Mouse (Mus musculus): ENCODE measurements at regions not wholly inside any gene's neighbourhood (a gene's known extent, or its start where the extent isn't known, plus 50 kb on each side); places are given as distances from the start of the nearest gene placed in this dataset.

DNA sequence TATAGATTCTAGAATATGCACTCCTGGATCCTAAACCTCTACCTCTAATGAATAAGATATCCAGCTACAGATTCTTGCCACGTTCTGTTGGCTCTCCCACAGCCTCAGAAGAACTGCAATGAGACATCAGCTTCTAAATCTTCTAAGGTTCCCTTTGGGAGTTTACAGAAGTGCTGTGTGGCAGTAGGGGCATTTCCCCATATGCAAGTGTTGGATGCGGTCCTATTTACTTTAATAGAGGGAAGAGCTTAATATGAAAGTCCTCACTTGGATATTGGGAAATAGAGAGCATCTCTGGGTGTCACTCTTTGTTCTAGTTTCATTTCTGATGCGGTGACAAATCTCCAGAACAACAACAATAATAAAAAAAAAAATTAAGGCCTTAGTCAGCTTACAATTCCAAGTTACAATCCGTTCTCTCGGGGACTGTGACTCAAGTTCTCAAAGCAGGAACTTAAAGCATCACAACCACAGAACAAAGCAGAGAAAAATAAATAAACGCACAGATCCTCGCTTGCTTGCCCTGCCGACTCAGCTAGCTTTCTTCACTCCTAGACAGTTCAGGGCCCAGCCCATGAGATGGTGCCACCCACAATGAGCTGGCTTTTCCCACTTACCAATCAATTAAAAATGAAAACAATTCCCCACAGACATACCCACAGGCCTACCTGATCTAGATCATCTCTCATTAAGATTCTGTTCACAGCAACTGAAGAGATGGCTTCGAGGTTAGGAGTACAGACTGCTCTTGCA, 204.4 kb upstream of the Cited2 start:
- H3K9ac ChIP-seq (ENCODE audit: low read depth, low read length) = no peak overlapping the region
- no peak overlapping the region for H3K4me3 ChIP-seq
- intact Hi-C loops (cut with DNase I) = no loop called here
- no peak for DNase-seq
- 58% methylated on average over 9 of the region's 9 CpGs for WGBS
- H3K4me1 ChIP-seq (ENCODE audit: control insufficient read depth, insufficient read depth, low read length) = no peaks in the 10 kb centered on the region; the same call in 1 of the 2 replicates
- TF ChIP-seq EP300 (IDR thresholded peaks at IDR 0.05; ENCODE audit: insufficient read depth, low read depth, low read length) (no peak), CTCF (IDR thresholded peaks at IDR 0.05) (no peak), POLR2A (IDR thresholded peaks at IDR 0.05; ENCODE audit: insufficient read depth, low read depth, low read length) (no peak)
- no peaks in the 10 kb centered on the region for H3K79me2 ChIP-seq (replicated peaks; ENCODE audit: control insufficient read depth, insufficient read depth, low read length)
- H3K27me3 ChIP-seq (ENCODE audit: control insufficient read depth, insufficient read depth, low read length) = no peaks in the 10 kb centered on the region
- H3K36me3 ChIP-seq (ENCODE audit: control insufficient read depth, insufficient read depth, low read length) = no peaks in the 10 kb centered on the region
- H3K27ac ChIP-seq = no peak overlapping the region

DNA sequence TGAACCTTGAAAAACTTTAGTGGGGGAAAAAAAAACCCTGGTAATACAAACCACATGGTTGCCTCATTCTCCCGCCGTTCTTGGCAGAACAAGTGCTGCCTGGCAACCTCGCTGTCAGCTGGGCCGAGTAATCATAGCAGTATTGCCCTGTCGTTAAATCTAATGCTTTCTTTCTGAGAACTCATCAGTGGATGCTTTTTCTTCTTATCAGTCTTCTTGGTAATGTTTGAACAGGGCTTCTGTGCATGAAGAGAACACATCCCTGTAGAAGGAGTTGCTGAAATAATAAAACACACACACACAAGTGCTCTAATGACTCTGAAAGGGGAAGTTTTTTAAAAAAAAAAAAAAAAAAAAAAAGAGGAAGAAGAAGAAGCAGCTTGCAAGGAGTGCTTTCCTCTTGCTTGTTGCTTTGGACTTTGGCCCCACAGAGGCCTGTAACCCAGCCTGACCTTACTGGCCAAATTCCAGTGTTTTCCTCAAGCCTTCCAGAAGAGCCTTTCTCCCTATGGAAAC, 200.9 kb upstream of the Cited2 start:
- TF ChIP-seq EP300 (IDR thresholded peaks at IDR 0.05; ENCODE audit: insufficient read depth, low read depth, low read length) (no peak), CTCF (IDR thresholded peaks at IDR 0.05) (no peak), POLR2A (IDR thresholded peaks at IDR 0.05; ENCODE audit: insufficient read depth, low read depth, low read length) (no peak)
- Histone ChIP-seq H3K27ac (peak overlapping the region; percentile 58), H3K4me1 (ENCODE audit: control insufficient read depth, insufficient read depth, low read length) (no peaks in the 10 kb centered on the region; the same call in 1 of the 2 replicates), H3K36me3 (ENCODE audit: control insufficient read depth, insufficient read depth, low read length) (no peaks in the 10 kb centered on the region), H3K27me3 (ENCODE audit: control insufficient read depth, insufficient read depth, low read length) (no peaks in the 10 kb centered on the region), H3K79me2 (replicated peaks; ENCODE audit: control insufficient read depth, insufficient read depth, low read length) (no peaks in the 10 kb centered on the region), H3K9ac (ENCODE audit: low read depth, low read length) (no peak overlapping the region), H3K4me3 (no peak overlapping the region)
- intact Hi-C loops (cut with DNase I) = no loop called here
- 41% methylated on average over 5 of the region's 5 CpGs for WGBS
- DNase-seq = peak; percentile 64 to 72

DNA sequence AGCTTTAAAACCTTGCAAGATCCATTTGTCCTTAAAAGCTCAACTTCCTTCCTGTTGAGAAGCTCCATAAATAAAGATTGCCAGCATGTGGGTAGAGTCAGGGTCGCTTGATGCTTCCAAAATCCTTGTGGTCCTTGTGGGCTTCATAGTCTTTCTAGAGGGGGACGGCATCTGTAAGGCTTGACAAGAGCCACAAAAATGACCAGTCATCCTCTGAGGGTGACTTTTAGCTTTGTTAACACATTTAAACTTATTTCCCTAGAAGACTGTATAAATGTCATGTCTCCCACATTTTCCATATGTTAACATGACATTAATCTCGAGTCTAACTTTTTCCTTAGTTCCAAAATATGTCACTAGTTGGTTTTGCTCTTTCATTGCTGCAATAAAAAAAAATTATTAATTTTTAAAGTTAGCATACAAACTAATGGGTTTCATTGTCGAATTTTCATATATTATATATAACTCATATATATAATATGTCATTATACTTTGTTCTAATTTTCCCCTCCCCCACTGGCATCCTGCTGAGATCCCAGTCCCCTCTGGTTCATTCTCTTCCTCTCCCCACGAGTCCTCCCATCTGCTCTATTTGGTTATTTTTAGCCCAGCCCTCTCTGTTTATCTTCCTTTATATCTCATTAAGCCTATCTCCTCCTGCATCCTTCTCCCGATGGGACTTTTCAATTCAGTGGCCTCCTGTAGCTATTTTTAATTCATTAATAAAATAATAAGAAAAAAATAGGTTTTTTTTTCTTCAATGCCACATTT, 199.3 kb upstream of the Cited2 start:
- no peaks in the 10 kb centered on the region; the same call in none of the 2 replicates for H3K4me1 ChIP-seq (ENCODE audit: control insufficient read depth, insufficient read depth, low read length)
- TF ChIP-seq CTCF (IDR thresholded peaks at IDR 0.05) = no peak
- TF ChIP-seq POLR2A (IDR thresholded peaks at IDR 0.05; ENCODE audit: insufficient read depth, low read depth, low read length) = no peak
- TF ChIP-seq EP300 (IDR thresholded peaks at IDR 0.05; ENCODE audit: insufficient read depth, low read depth, low read length) = no peak
- DNase-seq = no peak
- 62% methylated on average over 6 of the region's 6 CpGs for WGBS
- H3K27me3 ChIP-seq (ENCODE audit: control insufficient read depth, insufficient read depth, low read length) = no peaks in the 10 kb centered on the region
- no peak overlapping the region for H3K4me3 ChIP-seq
- no peaks in the 10 kb centered on the region for H3K79me2 ChIP-seq (replicated peaks; ENCODE audit: control insufficient read depth, insufficient read depth, low read length)
- H3K27ac ChIP-seq = no peak overlapping the region
- intact Hi-C loops (cut with DNase I) = no loop called here
- H3K9ac ChIP-seq (ENCODE audit: low read depth, low read length) = no peak overlapping the region
- H3K36me3 ChIP-seq (ENCODE audit: control insufficient read depth, insufficient read depth, low read length) = no peaks in the 10 kb centered on the region

DNA sequence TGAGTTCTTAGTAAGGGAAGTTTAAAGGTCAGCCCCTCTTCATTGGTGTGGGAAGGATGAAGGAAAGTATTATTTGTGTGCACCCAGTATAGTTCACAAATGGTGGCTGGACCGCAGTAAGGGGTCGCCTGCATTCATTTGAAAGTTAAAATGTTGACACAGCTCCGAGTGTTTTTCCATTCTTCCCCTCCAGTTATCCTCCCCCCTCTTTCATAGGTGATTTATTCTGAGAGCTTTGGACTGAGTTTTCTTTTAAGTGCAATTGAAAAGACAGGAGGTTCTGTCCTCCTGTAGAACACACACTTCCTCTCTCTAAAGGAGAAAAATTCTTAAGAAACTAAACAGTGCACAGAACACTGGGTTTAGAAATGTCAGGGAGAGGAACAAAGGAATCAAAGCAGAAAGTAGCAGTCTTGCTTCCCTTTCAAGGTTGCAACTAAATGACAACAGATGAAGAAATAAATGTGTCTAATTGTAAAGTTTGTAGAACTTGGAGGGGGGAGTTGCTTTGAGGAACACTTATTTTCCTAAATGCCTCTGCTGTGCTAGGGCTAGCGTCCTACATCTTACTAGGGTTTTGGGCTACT, 195.8 kb upstream of the Cited2 start:
- Histone ChIP-seq H3K4me3 (no peak overlapping the region), H3K9ac (ENCODE audit: low read depth, low read length) (no peak overlapping the region), H3K27me3 (ENCODE audit: control insufficient read depth, insufficient read depth, low read length) (no peaks in the 10 kb centered on the region), H3K36me3 (ENCODE audit: control insufficient read depth, insufficient read depth, low read length) (no peaks in the 10 kb centered on the region), H3K79me2 (replicated peaks; ENCODE audit: control insufficient read depth, insufficient read depth, low read length) (no peaks in the 10 kb centered on the region), H3K4me1 (ENCODE audit: control insufficient read depth, insufficient read depth, low read length) (no peaks in the 10 kb centered on the region; the same call in none of the 2 replicates), H3K27ac (no peak overlapping the region)
- DNase-seq = no peak
- TF ChIP-seq POLR2A (IDR thresholded peaks at IDR 0.05; ENCODE audit: insufficient read depth, low read depth, low read length) (no peak), EP300 (IDR thresholded peaks at IDR 0.05; ENCODE audit: insufficient read depth, low read depth, low read length) (no peak)
- 89% methylated on average over 4 of the region's 4 CpGs for WGBS
- intact Hi-C loops (cut with DNase I) = no loop called here

DNA sequence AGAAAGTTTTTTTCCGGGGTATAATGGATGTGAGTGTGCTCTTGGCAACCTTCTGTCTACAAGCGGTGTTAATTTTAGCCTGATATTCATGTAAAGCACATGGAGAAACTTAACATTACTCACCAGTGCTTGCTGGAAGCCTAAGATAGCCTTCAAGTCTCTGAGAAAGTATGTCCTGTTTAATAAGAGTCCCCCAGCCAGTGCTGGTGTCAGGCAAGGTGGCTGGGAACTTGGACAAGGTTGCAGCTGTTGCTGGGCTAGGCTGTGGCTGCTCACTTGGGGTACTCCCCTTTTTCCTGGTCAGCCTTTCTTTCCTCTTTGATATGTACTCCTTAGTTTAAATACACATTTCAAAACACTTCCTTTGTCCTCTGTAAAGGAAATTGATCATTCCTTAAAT, 194.9 kb upstream of the Cited2 start:
- no peak overlapping the region for H3K9ac ChIP-seq (ENCODE audit: low read depth, low read length)
- H3K36me3 ChIP-seq (ENCODE audit: control insufficient read depth, insufficient read depth, low read length) = no peaks in the 10 kb centered on the region
- H3K4me1 ChIP-seq (ENCODE audit: control insufficient read depth, insufficient read depth, low read length) = no peaks in the 10 kb centered on the region; the same call in none of the 2 replicates
- no peak overlapping the region for H3K4me3 ChIP-seq
- H3K79me2 ChIP-seq (replicated peaks; ENCODE audit: control insufficient read depth, insufficient read depth, low read length) = no peaks in the 10 kb centered on the region
- intact Hi-C loops (cut with DNase I) = no loop called here
- no peaks in the 10 kb centered on the region for H3K27me3 ChIP-seq (ENCODE audit: control insufficient read depth, insufficient read depth, low read length)
- no peak for DNase-seq
- TF ChIP-seq POLR2A (IDR thresholded peaks at IDR 0.05; ENCODE audit: insufficient read depth, low read depth, low read length) = no peak
- no peak for TF ChIP-seq EP300 (IDR thresholded peaks at IDR 0.05; ENCODE audit: insufficient read depth, low read depth, low read length)
- TF ChIP-seq CTCF (IDR thresholded peaks at IDR 0.05) = no peak
- no peak overlapping the region for H3K27ac ChIP-seq
- 10% methylated on average over 2 of the region's 2 CpGs for WGBS

All from heart, adult 2 months (tissue).